Mouse (Mus musculus) layer of hippocampus, postnatal 36 days (tissue): ENCODE data around the gene Fbxw15. TPM values are rescaled to one million over a fixed set of nuclear protein-coding genes. Genes with fewer than 3 reads are reported as not detected.
"Not testable (repeated sequence)": the region's sequence is repeated elsewhere in the genome, so short reads cannot be mapped to it uniquely, and the experiment has no call there.

ENCODE experiments used
- DNase-seq, 2 experiments: peaks; one replicate each; pipeline ENCODE4 v3.0.0; 2022
- total RNA-seq, 2 experiments: library from RNA; stranded (reverse); gene quantifications; 2 replicates each; pipeline ENCODE4 v1.2.3; 2021

Gene Fbxw15
- total RNA-seq = not detected

- not testable (repeated sequence) for DNase-seq
Measured at GRCm38 (mm10) chr9:109568162-109568561, at the start of gene Fbxw15. Gene Fbxw15 (minus strand): TSS chr9:109568262.

DNA sequence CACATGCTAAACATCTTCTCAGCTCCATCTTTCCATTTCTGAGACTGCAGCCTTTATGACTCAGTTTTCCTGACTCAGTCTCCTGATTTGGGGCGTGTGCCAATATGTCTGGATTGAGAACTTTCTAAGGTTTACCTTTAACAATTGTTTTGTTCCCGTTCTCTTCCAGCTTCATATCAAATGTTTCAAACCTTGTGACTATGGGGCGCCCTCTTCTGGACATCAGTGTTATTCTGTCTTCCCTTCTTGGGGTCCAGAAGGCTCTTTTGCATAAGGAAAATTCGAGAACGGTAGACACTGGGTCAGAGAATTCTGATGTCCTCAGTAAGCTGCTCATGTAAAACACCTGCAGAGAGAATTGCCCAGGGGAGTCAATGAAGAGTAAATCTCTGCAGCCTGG lies 38.8 kb upstream of the Fbxw15 start:
- peak; percentile 4 to 14 for DNase-seq

- not testable (repeated sequence) for DNase-seq
Measured at GRCm38 (mm10) chr9:109602128-109602527, 34.1 kb upstream of the Fbxw15 start.

DNA sequence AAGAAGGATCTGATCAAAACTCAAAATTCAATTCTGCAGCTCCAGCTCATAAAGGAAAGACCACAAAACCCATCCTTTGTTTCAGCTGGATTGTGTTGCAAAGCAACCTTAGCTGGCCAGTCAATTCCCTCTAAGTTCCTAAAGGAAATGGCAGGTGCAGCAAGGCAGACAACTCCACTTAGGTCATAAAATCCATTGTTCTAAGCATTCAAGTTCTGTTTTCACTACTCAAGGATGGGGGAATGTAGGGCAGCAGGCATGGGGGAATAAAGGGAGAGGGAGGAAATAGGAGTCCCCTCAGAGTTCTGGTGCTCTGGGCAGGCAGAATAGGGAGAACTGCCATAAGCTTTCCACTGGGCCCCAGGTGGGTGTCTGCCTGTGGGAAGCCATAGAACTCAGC lies 29.2 kb upstream of the Fbxw15 start:
- no peak for DNase-seq

- DNase-seq = no peak
Measured at GRCm38 (mm10) chr9:109594866-109595265, 26.8 kb upstream of the Fbxw15 start.

GRCm38 (mm10) chr9:109565546-109565945 lies 2.5 kb downstream of the Fbxw15 start:
- DNase-seq = no peak

DNA sequence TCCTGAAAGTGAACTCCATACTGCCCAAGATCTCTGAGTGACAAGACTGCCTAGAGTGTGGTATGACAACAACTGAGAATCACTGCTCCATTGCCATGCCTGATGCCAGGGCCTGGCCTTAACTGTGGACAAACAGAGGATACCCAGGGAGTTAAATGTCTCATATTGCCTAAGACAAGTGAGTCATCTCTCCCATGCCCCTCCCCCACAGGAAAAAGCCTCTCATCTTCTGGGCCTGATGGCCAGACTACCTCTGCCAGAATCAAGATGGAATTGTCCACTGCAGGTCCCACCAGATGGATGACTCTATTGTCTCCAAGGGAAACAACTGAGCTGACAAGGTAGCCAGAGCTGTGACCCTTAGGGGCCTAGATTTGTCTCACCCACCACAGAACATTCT lies 6.0 kb downstream of the Fbxw15 start:
- not testable (repeated sequence) for DNase-seq

DNA sequence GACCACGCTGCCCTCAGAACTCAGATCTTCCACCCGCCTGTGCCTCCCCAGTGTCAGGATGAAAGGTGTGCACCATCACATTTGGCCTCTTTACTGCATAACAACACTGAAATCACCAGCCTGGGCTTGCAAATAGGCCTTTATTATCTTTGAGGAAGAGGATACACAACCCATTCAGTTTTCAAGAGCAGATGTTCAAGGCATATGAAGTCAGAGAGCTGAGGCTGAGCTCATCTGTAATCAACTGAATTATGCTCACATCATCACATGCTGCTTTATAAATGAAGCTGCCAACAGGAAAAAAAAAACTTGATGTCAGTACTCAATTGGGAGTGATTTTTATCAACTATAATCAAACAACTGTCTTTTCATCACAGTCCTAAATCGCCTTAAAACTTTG lies 15.6 kb downstream of the Fbxw15 start:
- DNase-seq = peak in 1 of 2 experiments; percentile 11

GRCm38 (mm10) chr9:109549666-109550065 lies 18.4 kb downstream of the Fbxw15 start:
- not testable (repeated sequence) for DNase-seq

DNA sequence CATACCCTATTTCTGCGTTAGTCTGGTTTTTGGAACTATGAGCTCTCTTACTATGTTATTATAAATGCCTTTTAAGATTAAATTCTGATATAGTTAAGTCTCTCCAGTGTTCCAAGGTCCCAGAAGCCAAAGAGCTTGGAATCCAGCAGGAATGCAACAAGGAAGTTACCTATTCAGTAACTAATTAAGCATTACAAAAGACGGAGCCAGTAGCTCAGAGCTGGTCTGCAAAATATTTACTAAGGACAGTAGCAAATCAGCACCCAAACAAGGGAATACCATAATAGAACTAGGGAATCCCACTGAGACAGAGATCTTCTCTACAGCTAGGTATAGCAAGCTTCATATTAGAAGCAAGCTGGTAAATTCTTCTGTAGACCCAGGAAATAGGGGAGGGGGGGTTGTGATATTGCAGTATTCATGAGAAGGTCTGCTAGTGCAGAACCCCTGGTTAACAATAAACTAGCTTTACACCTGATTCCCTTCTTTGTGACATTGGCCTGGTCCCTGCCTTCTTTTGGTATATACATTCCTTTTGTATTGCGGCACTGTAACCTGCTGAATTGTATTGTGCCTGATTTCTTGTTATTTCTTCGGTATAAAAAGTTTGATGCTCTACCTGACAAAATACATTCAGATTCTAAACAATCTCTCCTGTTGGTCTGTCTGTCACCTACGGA lies 44.5 kb downstream of the Fbxw15 start:
- no peak for DNase-seq

Other genes with a start within 250 kb of the Fbxw15 start
- not detected for gene Fbxw28, start 228.6 kb downstream of the Fbxw15 start, total RNA-seq
- gene Fbxw22, start 164.0 kb downstream of the Fbxw15 start, total RNA-seq = not detected
- gene Fbxw16, start 119.1 kb downstream of the Fbxw15 start, total RNA-seq = not detected
- not detected for gene Fbxw19, start 72.4 kb downstream of the Fbxw15 start, total RNA-seq
- gene Fbxw24, start 57.8 kb upstream of the Fbxw15 start, total RNA-seq = not detected
- not detected for gene Fbxw25, start 96.4 kb upstream of the Fbxw15 start, total RNA-seq
- not detected for gene Fbxw18, start 134.4 kb upstream of the Fbxw15 start, total RNA-seq
- not detected for gene Fbxw26, start 177.8 kb upstream of the Fbxw15 start, total RNA-seq
- not detected for gene Fbxw27, start 222.4 kb upstream of the Fbxw15 start, total RNA-seq
- 10 to 100 TPM; 60.4 to 73.2 TPM for gene Spink8, start 244.0 kb upstream of the Fbxw15 start, total RNA-seq